Comparison of ENCODE assay signal across 18 mouse cellular contexts in the genomic region with DNA sequence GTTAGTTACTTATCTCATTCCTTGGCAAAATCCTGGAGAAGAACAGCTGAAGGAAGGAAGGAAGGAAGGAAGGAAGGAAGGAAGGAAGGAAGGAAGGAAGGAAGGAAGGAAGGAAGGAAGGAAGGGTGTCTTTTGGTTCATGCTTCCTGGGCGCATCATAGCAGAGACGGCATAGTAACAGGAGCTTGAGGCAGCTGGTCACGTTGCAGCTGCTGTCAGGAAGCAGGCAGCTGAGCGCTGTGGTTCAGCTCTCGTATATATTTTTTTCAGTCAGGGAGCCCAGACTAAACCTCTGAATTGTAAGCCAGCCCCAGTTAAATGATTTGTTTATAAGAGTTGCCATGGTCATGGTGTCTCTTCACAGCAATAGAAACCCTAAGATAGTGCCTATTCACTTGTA. TPM values are rescaled to one million over a fixed set of nuclear protein-coding genes. Genes with fewer than 3 reads are reported as not detected.
DNase-seq lines count a peak whose midpoint lies in the region; TF ChIP-seq lines count a peak whose summit lies in the region.
"Had no signal": no experiment of that assay in that cellular context is flagged by ENCODE, and none has a peak within 500 bp of the region (broad histone marks: within the 10 kb centered on the region; RNA-seq: fewer than 3 reads in every experiment).

No protein-coding gene starts in this region.

- H3K4me2 ChIP-seq in myocyte (ENCODE audit: low read depth), result no peak overlapping the region

- no peak overlapping the region for H3K4me3 ChIP-seq in myocyte

- no peaks in the 10 kb centered on the region for H3K36me3 ChIP-seq in myocyte (ENCODE audit: control insufficient read depth, insufficient read depth)

- no peaks in the 10 kb centered on the region for H3K27me3 ChIP-seq in myocyte (ENCODE audit: control insufficient read depth, insufficient read depth, insufficient read length)
- H3K27me3 ChIP-seq: CH12.LX, Patski had no signal

- DNase-seq in thymus, postnatal 14 days, result no peak
- DNase-seq: adrenal gland, adult 2 months; adrenal gland, adult 8-10 months; adrenal gland, postnatal 10 days; adrenal gland, postnatal 14 days; adrenal gland, postnatal 25 days; adrenal gland, postnatal 36 days; B cell, adult 2 months; cerebellum, adult 11 months; cerebellum, adult 11-12 months; cerebellum, adult 18-20 months; cerebellum, adult 2 months had no signal

- H3K79me2 ChIP-seq in myocyte (ENCODE audit: control insufficient read depth, insufficient read depth), result peaks cover 94% of the 10 kb centered on the region

- H3ac ChIP-seq in myocyte (ENCODE audit: control insufficient read depth, insufficient read length), result no peak overlapping the region

- TF ChIP-seq POLR2A in myocyte (IDR thresholded peaks at IDR 0.05; ENCODE audit: insufficient read length, low read depth), result no peak

TF ChIP-seq in myocyte, 11 proteins besides CTCF, POLR2A, EP300 and RAD21:
- TF ChIP-seq E2F4 (IDR thresholded peaks at IDR 0.05; ENCODE audit: insufficient read depth) (no peak), TCF3 (IDR thresholded peaks at IDR 0.05; ENCODE audit: insufficient read length, low read depth) (peak; percentile 60), MYOD1 (IDR thresholded peaks at IDR 0.05; ENCODE audit: control insufficient read depth in 1 of 3, insufficient read length in 2 of 3, low read depth in 2 of 3) (peak in 2 of 3 experiments; percentile 73 to 75), TCF12 (IDR thresholded peaks at IDR 0.05; ENCODE audit: insufficient read depth, poor library complexity, severe bottlenecking) (no peak), POLR2AphosphoS2 (IDR thresholded peaks at IDR 0.05; ENCODE audit: insufficient read length, low read depth) (no peak), MAX (IDR thresholded peaks at IDR 0.05; ENCODE audit: low read depth) (no peak), USF1 (IDR thresholded peaks at IDR 0.05; ENCODE audit: low read depth) (no peak), REST (IDR thresholded peaks at IDR 0.05; ENCODE audit: insufficient read depth, insufficient read length) (no peak), MYOG (IDR thresholded peaks at IDR 0.05; ENCODE audit: control insufficient read depth in 1 of 3, insufficient read depth in 1 of 3, insufficient read length in 2 of 3, low read depth in 2 of 3) (peak; percentile 33 to 80 (median 71)), SRF (IDR thresholded peaks at IDR 0.05; ENCODE audit: control insufficient read depth, insufficient read length, low read depth) (no peak), CEBPB (IDR thresholded peaks at IDR 0.05; ENCODE audit: insufficient read depth, poor library complexity, severe bottlenecking) (no peak)

RNA-seq across cellular contexts. Expression of a gene that starts 9.9 kb away (rescaled TPM):
- 43.3 TPM for polyA plus RNA-seq in myocyte (2012; fragmentation: generic; extraction: Trizol)

RNA-seq across cellular contexts. Expression of a gene that starts 34.9 kb away (rescaled TPM):
- 3.9 TPM for polyA plus RNA-seq in myocyte (2012; fragmentation: generic; extraction: Trizol)
- polyA plus RNA-seq: activated CD4-positive, CD25-positive, alpha-beta regulatory T cell, adult 4 months; CD4-positive, CD25-positive, alpha-beta regulatory T cell, adult 4 months; G1E had no signal
